Mouse (Mus musculus) embryonic fibroblast, embryonic 13.5 days (primary cell): ENCODE measurements around the gene Tmem164.

Experiments used
- CTCF ChIP-seq: IDR thresholded peaks from 2 replicates; pipeline ENCODE4 v1.5.1; 2011; ENCODE audit warnings: mild to moderate bottlenecking, control low read depth, low read length, moderate library complexity, borderline replicate concordance; ENCODE audit not compliant: insufficient read depth
- POLR2A ChIP-seq: IDR thresholded peaks from 2 replicates; pipeline ENCODE4 v1.6.1; 2011; ENCODE audit warnings: low read depth, mild to moderate bottlenecking, control low read depth, low read length, moderate library complexity

- TF ChIP-seq CTCF (no peak), POLR2A (no peak)
Measured at GRCm38 (mm10) chrX:142727847-142728246, 46.6 kb downstream of the Tmem164 start.
